Comparison of ENCODE assay signal across 8 mouse cellular contexts in the genomic region with DNA sequence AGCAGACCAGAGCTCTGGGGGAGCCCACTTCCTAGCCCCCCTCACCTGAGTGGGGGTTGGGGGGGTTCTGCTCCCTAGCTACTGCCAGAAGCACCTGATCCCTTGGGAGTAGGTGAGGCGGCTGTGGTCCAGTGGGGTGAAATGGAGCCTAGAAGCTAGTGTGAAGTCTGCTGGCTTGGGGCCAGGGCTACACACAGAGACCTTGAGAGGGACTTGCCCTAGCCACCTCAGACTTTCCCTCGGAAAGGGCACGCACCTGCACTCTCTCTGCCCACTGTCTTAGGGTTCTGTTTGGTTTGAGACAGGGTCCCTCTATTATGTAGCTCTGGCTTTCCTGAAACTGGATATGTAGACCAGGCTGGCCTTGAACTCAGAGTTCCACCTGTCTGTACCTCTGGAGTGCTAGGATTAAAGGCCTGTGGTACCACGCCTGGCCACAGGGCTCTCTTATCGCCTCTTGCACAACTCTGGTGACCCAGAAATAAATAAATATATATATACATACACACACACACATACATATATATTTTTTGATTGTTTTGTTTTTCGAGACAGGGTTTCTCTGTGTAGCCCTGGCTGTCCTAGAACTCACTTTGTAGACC. TPM values are rescaled to one million over a fixed set of nuclear protein-coding genes. Genes with fewer than 3 reads are reported as not detected.
DNase-seq lines count a peak whose midpoint lies in the region; ATAC-seq and TF ChIP-seq lines count a peak whose summit lies in the region.

No protein-coding gene starts in this region.

- peak overlapping the region; percentile 93 for H3K9ac ChIP-seq in MEL (ENCODE audit: control insufficient read depth, low read depth, low read length, poor library complexity, severe bottlenecking)
- H3K9ac ChIP-seq in embryonic facial prominence, embryonic 12.5 days: peak overlapping the region; percentile 85

- TF ChIP-seq CTCF in MEL (IDR thresholded peaks at IDR 0.05 in 2 of 3, conservative IDR thresholded peaks at IDR 0.05 in 1 of 3; ENCODE audit: control insufficient read depth in 1 of 3, insufficient read depth in 1 of 3, low read depth in 2 of 3, low read length in 3 of 3, poor library complexity in 1 of 3, severe bottlenecking in 1 of 3): peak in 1 of 3 experiments; percentile 12; a peak in 2 of 6 replicates

- ATAC-seq in embryonic facial prominence, embryonic 12.5 days (ENCODE audit: insufficient number of reproducible peaks, insufficient read depth, low FRiP score, low TSS enrichment): peak; percentile 8

- no peak for TF ChIP-seq POLR2A in MEL (IDR thresholded peaks at IDR 0.05; ENCODE audit: control insufficient read depth in 1 of 2, insufficient read depth in 1 of 2, low read depth in 1 of 2, low read length in 2 of 2, poor library complexity in 1 of 2)

- H3K36me3 ChIP-seq in MEL (ENCODE audit: control insufficient read depth in 1 of 2, insufficient read depth in 2 of 2, low read length in 2 of 2): peaks cover 0 to 12% of the 10 kb centered on the region in 2 experiments; a peak in 2 of 4 replicates
- peaks cover 22% of the 10 kb centered on the region for H3K36me3 ChIP-seq in embryonic facial prominence, embryonic 12.5 days

- peaks cover 6% of the 10 kb centered on the region for H3K79me2 ChIP-seq in MEL (ENCODE audit: control insufficient read depth, insufficient read depth, low read length, poor library complexity)

- H3K27me3 ChIP-seq in MEL (ENCODE audit: control insufficient read depth in 1 of 2, insufficient read depth in 2 of 2, low read length in 2 of 2): no peaks in the 10 kb centered on the region
- H3K27me3 ChIP-seq in embryonic facial prominence, embryonic 12.5 days: no peaks in the 10 kb centered on the region

- peak overlapping the region; percentile 81 for H3K4me2 ChIP-seq in embryonic facial prominence, embryonic 12.5 days (replicated peaks)

- peak overlapping the region; percentile 88 to 93 for H3K4me3 ChIP-seq in MEL (ENCODE audit: control insufficient read depth in 1 of 2, insufficient read depth in 1 of 2, low read depth in 2 of 2, low read length in 2 of 2)
- peak overlapping the region; percentile 73 for H3K4me3 ChIP-seq in embryonic facial prominence, embryonic 12.5 days

- 28% methylated on average over 6 of the region's 6 CpGs for WGBS in embryonic facial prominence, embryonic 12.5 days

- TF ChIP-seq RAD21 in MEL (IDR thresholded peaks at IDR 0.05; ENCODE audit: low read depth, low read length): no peak

- no peak for TF ChIP-seq EP300 in MEL (IDR thresholded peaks at IDR 0.05; ENCODE audit: low read depth in 1 of 2, low read length in 2 of 2)

- H3K27ac ChIP-seq in MEL (ENCODE audit: control insufficient read depth, low read depth, low read length): peak overlapping the region; percentile 48
- peak overlapping the region; percentile 79 for H3K27ac ChIP-seq in embryonic facial prominence, embryonic 12.5 days

- H3K9me3 ChIP-seq in MEL (replicated peaks; ENCODE audit: insufficient read depth, low read length): no peaks in the 10 kb centered on the region
- no peaks in the 10 kb centered on the region for H3K9me3 ChIP-seq in embryonic facial prominence, embryonic 12.5 days

- H3K4me1 ChIP-seq in MEL (ENCODE audit: control insufficient read depth in 1 of 2, insufficient read depth in 2 of 2, low read length in 2 of 2): peaks cover 3 to 18% of the 10 kb centered on the region in 2 experiments
- no peaks in the 10 kb centered on the region for H3K4me1 ChIP-seq in embryonic facial prominence, embryonic 12.5 days

- peak; percentile 66 for DNase-seq in CD4-positive helper T cell, adult 2 months (ENCODE audit: low read depth, low spot score)
- peak; percentile 77 for DNase-seq in MEL (ENCODE audit: low read depth, low spot score)
- DNase-seq in heart, postnatal 10 days: peak; percentile 66 to 77
- DNase-seq in kidney, postnatal 14 days: peak; percentile 80
- DNase-seq in lung, postnatal 4 days: peak; percentile 23 to 69
- peak; percentile 31 to 46 for DNase-seq in spleen, postnatal 14 days (ENCODE audit: low spot score in 2 of 2)
- DNase-seq in right cerebral cortex, postnatal 36 days (ENCODE audit: low spot score in 2 of 2): no peak

- intact Hi-C loops in heart, postnatal 10 days (cut with DNase I): no loop called here

TF ChIP-seq in MEL, 35 proteins besides CTCF, POLR2A, EP300 and RAD21:
- TF ChIP-seq GABPA (IDR thresholded peaks at IDR 0.05; ENCODE audit: low read depth, low read length) (no peak), TCF12 (IDR thresholded peaks at IDR 0.05; ENCODE audit: low read depth, low read length) (peak; percentile 21; the same call in 1 of the 2 replicates), TAL1 (IDR thresholded peaks at IDR 0.05; ENCODE audit: low read length) (0 out of 2 replicates have a peak, but pooled peaks have one; percentile 17), SIN3A (IDR thresholded peaks at IDR 0.05; ENCODE audit: low read length) (peak; percentile 40; the same call in 1 of the 2 replicates), GATA1 (IDR thresholded peaks at IDR 0.05; ENCODE audit: low read depth, low read length) (0 out of 2 replicates have a peak, but pooled peaks have one; percentile 15), RCOR1 (IDR thresholded peaks at IDR 0.05; ENCODE audit: low read depth, low read length) (no peak)
TF ChIP-seq in MEL: peak in this region for 4.

RNA-seq across cellular contexts. Expression of a gene that starts 0.8 kb away (rescaled TPM):
- 73.8 and 85.9 TPM in 2 replicates for total RNA-seq in MEL (2012; rRNA removed)
- polyA plus RNA-seq in MEL (2012; ENCODE audit: insufficient read depth in 1 of 2, insufficient read length in 2 of 2, low read depth in 1 of 2, low replicate concordance in 2 of 2, missing spikeins in 1 of 2): 100 to 1,000 TPM in 1 of 2 experiments, not detected in 1; 205 TPM
- polyA plus RNA-seq in embryonic facial prominence, embryonic 12.5 days (2016; fragmentation: Nextera tagmentation; extraction: Ambion mirVana): 131 and 143 TPM in 2 replicates
- total RNA-seq in heart, postnatal 10 days (2021): 100 to 1,000 TPM; 247 to 272 TPM

RNA-seq across cellular contexts. Expression of a gene that starts 3.4 kb away (rescaled TPM):
- not detected in 2 replicates for total RNA-seq in MEL (2012; rRNA removed)
- under 1 TPM in 1 of 2 experiments, not detected in 1; 0.07 TPM for polyA plus RNA-seq in MEL (2012; ENCODE audit: insufficient read depth in 1 of 2, insufficient read length in 2 of 2, low read depth in 1 of 2, low replicate concordance in 2 of 2, missing spikeins in 1 of 2)
- 8.7 and 9.1 TPM in 2 replicates for polyA plus RNA-seq in embryonic facial prominence, embryonic 12.5 days (2016; fragmentation: Nextera tagmentation; extraction: Ambion mirVana)
- total RNA-seq in heart, postnatal 10 days (2021): 100 to 1,000 TPM; 192 to 201 TPM

RNA-seq across cellular contexts. Expression of a gene that starts 6.3 kb away (rescaled TPM):
- 55.4 and 59.4 TPM in 2 replicates for total RNA-seq in MEL (2012; rRNA removed)
- polyA plus RNA-seq in MEL (2012; ENCODE audit: insufficient read depth in 1 of 2, insufficient read length in 2 of 2, low read depth in 1 of 2, low replicate concordance in 2 of 2, missing spikeins in 1 of 2): 10 to 100 TPM in 1 of 2 experiments, not detected in 1; 38.7 TPM
- 4.6 and 4.9 TPM in 2 replicates for polyA plus RNA-seq in embryonic facial prominence, embryonic 12.5 days (2016; fragmentation: Nextera tagmentation; extraction: Ambion mirVana)
- 10 to 100 TPM; 42.6 to 43.4 TPM for total RNA-seq in heart, postnatal 10 days (2021)

RNA-seq across cellular contexts. Expression of a gene that starts 12.1 kb away (rescaled TPM):
- 98.1 and 143 TPM in 2 replicates for total RNA-seq in MEL (2012; rRNA removed)
- 100 to 1,000 TPM in 1 of 2 experiments, not detected in 1; 231 TPM for polyA plus RNA-seq in MEL (2012; ENCODE audit: insufficient read depth in 1 of 2, insufficient read length in 2 of 2, low read depth in 1 of 2, low replicate concordance in 2 of 2, missing spikeins in 1 of 2)
- 247 and 255 TPM in 2 replicates for polyA plus RNA-seq in embryonic facial prominence, embryonic 12.5 days (2016; fragmentation: Nextera tagmentation; extraction: Ambion mirVana)
- total RNA-seq in heart, postnatal 10 days (2021): 100 to 1,000 TPM; 139 to 140 TPM

RNA-seq across cellular contexts. Expression of a gene that starts 12.7 kb away (rescaled TPM):
- total RNA-seq in MEL (2012; rRNA removed): 10.7 and 12.9 TPM in 2 replicates
- 10 to 100 TPM in 1 of 2 experiments, not detected in 1; 24.5 TPM for polyA plus RNA-seq in MEL (2012; ENCODE audit: insufficient read depth in 1 of 2, insufficient read length in 2 of 2, low read depth in 1 of 2, low replicate concordance in 2 of 2, missing spikeins in 1 of 2)
- polyA plus RNA-seq in embryonic facial prominence, embryonic 12.5 days (2016; fragmentation: Nextera tagmentation; extraction: Ambion mirVana): 20.6 and 25.4 TPM in 2 replicates
- total RNA-seq in heart, postnatal 10 days (2021): 10 to 100 TPM; 21.7 to 28.3 TPM

Comparison
In these comparisons a context has a peak if more than half of its experiments do, and no peak if none do; other contexts are left out.
1. DNase-seq: peak in CD4-positive helper T cell, adult 2 months (single experiment), MEL (single experiment), heart, postnatal 10 days (2 of 2), kidney, postnatal 14 days (single experiment), lung, postnatal 4 days (2 of 2) and spleen, postnatal 14 days (2 of 2); none in right cerebral cortex, postnatal 36 days (0 of 2).
2. RNA of a gene that starts 3.4 kb away (total RNA-seq): 192 to 201 TPM in heart, postnatal 10 days; not detected in MEL; every median in the first group is over 100 times any median in the second.